Mouse (Mus musculus): Measurements from ENCODE around the gene Pla2g5.

Pla2g5 gene

DNA sequence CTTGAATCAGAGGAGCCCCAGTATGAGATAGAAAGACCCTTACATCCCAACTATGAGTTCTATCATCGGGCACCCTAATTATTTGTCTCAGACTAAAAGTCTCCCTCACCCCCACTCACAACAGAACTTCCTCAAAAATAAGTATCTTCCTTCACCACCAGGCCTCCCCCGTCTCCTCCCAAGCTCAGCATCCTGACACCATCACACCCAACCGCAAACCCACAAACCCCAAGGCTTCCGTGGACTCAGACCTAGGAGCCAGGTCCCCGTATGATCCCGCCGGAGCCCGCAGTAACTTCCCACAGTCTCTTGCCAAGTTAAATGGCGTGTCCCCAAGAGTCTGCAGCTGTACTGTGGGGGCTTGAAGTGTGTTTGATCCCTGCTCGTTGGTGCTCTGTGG is 5.7 kb downstream of the Pla2g5 start:
- DNase-seq (ENCODE audit: low read depth, low spot score): peak; percentile 45

DNA sequence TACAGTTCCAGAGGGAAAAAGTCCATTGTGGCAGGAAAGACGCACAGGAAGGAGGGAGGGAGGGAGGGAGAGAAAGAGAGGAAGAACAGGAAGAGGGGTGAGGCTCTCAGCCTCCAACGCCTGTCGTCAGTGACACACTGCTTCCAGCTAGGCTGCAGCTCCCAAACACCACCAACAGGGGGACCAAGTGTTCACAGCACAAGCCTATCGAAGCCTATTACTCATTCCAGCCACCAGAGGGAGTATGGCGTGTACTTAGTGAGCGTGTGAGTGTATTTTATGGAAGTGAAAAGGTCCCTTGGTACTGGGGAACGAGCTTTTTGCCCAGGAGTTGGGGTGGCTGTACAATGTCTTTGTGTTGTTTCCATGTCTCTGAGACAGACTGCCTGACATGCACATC is 6.8 kb downstream of the Pla2g5 start:
- peak; percentile 95 for DNase-seq (ENCODE audit: low read depth, low spot score)

DNA sequence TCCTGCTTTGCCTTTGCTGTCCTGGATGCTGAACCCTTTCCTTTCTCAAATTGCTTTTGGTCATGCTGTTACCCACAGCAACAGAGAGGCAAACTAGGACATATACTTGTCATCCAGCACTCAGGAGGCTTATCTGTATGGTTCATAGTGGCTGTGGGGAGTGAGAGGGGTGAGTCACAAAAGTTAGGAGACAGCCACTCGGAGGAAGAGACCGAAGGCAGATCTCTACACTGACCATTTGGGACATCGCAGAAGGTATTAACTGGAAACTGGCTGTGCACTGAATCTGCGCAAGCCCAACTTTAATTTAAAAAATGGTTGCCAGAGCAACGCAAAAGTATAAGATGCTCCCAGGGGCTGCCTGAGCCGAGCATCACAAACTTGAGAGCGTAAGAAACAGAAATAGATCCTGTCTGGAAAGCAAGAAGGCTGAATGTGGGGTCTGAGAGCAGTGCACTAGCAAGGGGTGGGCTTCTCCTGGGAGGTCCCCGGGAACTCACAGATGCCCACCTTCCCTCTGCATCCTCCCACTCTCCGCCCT is 8.1 kb downstream of the Pla2g5 start:
- no peak for DNase-seq (ENCODE audit: low read depth, low spot score)

DNA sequence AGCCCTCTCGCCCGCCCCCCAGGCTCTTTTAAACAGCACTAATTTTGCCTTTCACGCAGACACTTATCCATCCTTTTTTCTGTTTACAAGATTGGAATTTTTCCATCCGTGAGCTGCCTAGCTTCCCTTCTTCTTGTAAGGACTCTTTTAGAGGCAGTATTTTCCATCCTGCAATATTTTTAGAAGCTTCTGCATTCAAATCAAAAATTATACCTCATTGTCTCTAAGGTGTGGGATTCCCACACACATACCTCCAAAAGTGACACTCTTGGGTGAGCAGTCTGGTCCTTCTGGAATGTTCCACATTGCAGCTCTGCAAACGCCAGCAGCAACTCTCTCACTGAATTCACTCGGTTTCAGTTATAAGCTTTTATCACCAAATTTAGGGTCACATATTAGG is 10.3 kb downstream of the Pla2g5 start:
- DNase-seq (ENCODE audit: low read depth, low spot score): no peak

DNA sequence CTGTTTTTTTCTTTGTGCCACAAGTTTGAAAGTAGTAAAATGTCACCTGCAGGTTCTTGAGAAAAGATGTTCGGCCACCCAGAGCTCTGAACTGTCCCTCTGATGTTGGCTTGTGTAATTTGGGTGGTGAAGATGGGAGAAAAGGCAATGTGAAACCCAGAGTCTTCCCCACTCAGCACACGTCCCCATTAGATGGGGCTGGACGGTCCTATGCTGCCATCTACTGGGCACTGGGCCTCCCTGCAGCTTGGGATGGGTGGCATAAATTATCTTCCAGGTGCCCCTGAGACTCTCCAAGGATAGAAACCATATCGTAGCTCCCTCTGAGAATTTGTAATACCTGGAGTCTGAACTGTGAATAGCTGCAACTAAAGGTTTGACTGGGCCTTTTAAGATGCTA is 11.8 kb downstream of the Pla2g5 start:
- peak; percentile 81 for DNase-seq (ENCODE audit: low read depth, low spot score)

DNA sequence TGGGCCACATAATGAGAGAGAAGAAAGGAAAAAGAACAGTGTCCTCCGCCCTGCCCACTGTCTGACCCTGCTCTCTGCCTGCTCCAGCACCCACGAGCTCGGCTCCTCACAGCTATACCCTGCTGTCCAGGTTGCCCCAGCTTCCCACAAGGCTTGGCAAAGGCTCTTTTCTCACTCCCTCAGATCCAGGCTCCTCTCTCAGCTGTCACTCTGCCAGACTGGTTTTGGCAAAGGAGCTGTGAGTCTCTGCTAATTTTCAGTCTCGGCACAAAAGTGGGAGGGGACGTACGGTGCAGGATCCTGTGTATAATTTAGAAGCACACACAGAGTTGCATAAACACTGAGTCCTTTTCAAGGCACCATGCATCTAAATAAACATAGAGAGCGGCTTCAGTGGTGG is 21.9 kb downstream of the Pla2g5 start:
- DNase-seq (ENCODE audit: low read depth, low spot score): no peak

DNA sequence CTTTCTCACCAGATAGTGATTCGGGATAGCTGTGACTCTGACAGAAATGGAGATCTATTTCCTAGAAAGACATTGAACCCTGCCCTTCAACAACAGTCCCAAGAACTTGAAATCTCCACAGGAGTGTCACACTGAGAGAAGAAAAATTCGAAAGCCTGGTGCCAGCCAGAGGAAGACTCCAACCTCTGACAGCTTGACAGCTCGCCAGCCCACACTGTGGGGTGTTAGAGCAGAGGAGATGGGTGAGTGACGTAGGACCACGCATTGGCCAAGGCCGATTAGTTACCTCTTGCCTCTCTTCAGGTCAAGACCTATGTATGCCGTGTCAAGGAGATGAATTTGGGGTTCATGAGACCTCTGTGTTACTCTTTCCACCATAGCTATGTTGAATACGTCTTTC is 22.6 kb downstream of the Pla2g5 start:
- no peak for DNase-seq (ENCODE audit: low read depth, low spot score)

DNA sequence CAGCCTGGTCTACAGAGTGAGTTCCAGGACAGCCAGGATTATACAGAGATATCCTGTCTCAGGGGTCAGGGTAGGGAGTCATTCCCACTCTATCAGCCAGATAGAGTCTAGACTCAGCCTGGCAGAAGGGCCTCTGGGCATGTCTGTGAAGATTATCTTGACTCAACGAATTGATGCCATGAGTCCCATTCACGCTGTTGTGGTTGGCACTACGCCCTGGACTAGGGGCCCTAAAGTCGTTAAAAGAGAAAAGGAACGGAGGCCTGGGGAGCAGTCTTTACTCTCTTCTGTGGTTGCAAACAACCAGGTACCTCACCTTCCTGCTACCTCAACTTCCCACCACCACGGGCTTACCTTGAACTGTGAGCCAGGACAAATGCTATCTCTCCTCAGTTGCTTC is 23.5 kb downstream of the Pla2g5 start:
- DNase-seq (ENCODE audit: low read depth, low spot score): no peak

DNA sequence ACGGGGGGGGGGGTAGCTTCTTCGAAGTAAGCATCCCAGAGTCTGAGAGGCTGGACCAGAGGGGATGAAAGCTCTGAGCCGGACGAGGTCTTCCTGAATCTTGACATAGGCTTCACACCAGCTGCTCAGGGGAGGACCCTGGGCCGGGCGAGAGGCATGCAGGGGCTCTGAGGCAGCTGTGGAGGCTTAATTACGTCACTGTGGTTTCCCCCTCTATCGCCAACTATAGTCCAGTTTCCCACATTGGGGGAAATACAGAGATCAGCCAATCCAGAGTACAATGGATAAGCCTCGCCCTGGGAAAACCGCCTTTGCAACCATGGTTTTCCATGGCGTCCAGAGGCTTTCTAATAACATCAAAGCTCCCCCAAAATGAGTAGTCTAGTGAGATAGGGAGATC is 36.1 kb downstream of the Pla2g5 start:
- no peak for DNase-seq (ENCODE audit: low read depth, low spot score)

DNA sequence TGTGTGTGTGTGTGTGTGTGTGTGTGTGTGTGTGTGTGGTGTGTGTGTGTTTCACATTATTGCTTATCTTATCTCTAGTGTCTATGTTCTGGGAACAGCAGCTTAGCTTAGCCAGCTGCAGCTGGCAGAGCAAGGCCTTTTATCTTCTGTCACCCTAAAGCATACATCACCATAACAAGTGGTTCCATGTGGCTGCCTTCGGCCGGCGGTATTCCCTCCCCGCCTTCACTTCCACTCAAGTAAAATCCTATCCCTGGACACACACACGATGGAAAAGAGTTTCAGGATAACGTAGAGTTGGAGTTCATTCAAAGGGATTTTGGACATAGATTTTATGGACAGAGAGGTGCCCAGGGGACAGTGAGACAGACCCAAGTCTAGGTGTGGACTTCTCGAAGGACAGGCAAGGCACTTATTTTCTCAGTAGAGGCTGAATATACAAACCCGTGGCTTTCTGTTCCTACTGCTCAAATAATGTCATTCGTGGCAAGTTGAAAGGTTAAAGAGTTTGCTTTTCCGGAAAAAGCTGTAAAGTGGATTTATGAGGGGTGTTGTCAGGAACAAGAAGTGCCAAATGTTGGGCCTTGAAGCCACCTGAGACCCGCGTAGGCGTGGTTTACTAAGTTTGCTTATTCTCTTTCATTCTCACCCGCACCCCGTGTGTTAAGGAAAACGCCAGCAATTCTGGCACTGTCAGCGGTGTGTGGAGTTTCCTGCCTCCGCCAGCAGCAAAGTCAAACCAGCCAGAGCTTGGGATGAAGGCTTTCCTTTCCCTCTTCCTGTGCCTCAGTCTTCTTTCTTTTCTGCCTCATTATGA is 37.3 kb downstream of the Pla2g5 start:
- DNase-seq (ENCODE audit: low read depth, low spot score): peak; percentile 63

DNA sequence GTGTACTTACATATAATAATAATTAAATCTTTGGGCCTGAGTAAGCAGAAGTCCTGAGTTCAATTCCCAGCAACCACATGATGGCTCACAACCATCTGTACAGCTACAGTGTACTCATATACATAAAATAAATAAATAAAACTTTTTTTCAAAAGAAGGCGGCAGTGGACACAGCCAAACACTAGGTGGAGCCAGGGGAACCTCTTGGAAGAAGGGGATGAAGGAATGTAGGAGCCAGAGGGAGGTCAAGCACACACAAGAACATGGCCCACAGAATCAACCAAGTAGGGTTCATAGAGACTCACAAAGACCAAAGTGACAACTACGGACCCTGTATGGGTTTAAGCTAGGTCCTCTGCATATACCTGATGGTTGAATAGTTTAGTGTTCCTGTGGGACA is 38.6 kb downstream of the Pla2g5 start:
- DNase-seq (ENCODE audit: low read depth, low spot score): peak; percentile 69

DNA sequence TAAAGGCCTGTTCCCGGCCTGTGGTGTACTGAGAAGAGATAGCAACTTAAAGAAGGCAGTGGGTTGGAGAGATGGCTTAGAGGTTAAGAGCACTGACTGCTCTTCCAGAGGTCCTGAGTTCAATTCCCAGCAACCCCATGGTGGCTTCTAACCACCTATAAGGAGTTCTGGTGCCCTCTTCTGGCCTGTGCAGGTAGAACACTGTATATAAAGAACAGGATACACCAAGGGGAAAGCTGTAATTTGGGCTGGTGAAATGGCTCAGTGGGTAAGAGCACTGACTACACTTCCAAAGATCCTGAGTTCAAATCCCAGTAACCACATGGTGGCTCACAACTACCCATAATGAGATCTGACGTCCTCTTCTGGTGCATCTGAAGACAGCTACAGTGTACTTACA is 39.1 kb downstream of the Pla2g5 start:
- DNase-seq (ENCODE audit: low read depth, low spot score): peak; percentile 60

DNA sequence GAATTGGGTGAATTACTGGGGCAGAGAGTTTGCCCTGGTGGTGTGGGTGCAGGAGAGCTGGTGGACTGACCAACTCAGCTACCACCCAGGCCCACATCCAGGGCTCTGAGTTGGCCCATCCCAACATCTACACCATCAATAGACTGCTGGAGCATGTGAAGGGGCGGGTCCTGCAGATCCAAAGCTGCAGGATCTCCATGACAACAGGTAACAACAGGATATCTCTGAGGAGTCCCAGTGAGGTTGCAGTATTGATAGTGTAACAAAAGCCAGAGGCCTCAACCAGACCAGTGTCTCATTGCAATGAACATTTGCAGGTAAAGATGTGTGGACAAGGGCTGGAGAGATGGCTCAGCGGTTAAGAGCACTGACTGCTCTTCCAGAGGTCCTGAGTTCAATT is 42.2 kb downstream of the Pla2g5 start:
- DNase-seq (ENCODE audit: low read depth, low spot score): peak; percentile 76

DNA sequence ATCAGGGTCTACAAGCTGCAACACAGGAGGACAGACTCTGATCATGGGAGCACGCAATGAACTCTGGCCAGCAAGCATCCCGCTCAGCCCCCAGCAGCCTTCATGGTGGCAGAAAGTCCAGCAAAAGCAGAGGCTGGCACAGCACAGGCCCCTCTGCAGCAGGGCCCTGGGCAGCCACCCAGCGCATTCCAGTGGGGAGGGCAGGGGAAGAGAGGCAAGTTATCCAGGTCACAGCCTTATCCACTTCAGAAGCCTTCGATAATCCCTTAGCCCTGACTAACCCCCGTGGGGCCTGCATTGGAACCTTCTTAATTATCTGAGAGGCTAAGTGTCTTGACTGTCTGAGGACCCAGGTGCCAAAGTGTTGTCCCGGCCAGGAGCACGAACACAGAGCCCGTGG is 44.2 kb downstream of the Pla2g5 start:
- no peak for DNase-seq (ENCODE audit: low read depth, low spot score)

DNA sequence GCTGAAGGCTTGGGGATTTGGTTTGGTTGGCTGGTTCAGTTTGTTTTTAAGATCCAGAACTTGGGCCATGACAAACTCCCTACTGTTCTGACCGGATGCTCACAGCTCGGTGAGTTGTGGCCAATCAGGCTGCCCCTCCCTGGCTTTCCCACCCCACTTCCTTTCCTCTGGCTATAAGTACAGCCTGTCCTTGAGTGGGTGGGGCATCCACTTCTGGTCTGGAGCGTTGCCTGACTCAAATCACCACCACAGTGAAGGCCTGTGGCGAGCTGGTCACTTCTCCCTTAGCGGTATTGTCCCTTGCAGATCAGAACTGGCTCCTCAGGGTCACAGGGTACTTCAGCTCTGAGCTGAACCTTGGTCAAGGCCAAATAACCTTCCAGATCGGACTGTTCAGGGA is 45.5 kb downstream of the Pla2g5 start:
- peak; percentile 21 for DNase-seq (ENCODE audit: low read depth, low spot score)

DNA sequence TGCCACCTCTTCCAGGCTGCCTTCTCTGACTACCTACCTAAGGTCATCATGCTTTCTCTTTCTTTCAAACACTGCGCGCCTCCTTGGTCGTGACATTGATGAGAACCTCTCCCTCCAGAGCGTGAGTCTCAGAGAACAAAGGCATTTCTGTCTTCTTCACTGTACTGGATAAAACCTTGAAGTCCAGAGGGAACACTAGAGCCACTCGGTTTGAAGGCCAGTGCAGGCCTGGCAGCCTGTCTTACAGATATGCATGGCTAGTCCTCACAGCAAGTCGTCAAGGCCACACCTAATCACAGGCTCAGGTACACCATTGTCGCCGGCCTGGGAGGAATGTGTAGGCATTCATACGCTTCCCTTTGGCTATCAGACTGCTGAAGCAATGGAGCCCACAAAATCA is 47.1 kb downstream of the Pla2g5 start:
- peak; percentile 80 for DNase-seq (ENCODE audit: low read depth, low spot score)

DNA sequence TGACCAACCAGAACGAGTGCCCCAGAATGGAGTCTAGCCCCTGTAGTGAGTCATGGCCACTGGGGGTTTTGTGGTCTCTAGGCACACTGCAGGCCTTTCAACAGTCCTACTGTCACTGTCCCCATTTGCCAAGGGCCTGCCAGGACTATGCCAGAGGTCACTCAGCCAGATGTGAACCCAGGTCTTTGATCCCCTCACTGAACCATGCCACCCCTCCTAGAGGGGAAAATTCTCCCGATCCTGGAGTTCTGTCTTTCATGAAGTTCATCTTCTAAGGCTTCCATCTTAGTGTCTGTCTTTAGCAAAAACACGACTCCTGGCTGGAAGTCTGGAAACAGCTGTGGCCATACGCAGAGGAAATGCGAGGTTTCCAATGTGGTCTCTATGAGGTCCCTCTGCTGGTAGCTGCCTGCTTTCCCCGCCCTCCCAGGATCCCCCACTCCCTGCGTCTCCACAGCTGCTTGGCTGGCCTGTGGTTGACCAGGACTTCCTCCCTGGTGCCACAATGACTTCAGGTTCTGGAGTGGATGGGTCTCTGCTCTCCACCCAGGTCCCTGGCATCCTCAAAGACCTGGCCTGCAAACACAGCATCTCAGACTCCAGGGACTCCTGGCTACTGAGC is 56.3 kb downstream of the Pla2g5 start:
- DNase-seq (ENCODE audit: low read depth, low spot score): no peak

DNA sequence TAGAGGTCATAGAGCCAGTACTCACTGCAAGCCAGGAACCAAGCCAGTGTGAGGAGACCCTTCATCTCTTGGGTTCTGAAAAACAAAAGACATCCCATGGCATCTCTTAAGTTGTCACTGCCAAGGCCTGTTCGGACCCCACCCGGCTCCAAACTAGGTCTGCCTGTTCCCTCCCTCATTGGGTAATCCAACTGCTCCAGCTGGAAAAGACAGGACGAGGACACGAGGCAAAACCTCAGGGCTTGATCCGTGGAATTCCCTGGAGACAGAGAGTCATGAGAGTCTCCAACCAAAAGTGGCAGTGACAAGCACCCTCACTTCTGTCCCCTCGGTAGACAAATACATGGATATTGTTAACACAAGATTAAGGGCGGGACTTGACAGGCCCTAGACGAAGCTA is 57.1 kb downstream of the Pla2g5 start:
- peak; percentile 28 for DNase-seq (ENCODE audit: low read depth, low spot score)

DNA sequence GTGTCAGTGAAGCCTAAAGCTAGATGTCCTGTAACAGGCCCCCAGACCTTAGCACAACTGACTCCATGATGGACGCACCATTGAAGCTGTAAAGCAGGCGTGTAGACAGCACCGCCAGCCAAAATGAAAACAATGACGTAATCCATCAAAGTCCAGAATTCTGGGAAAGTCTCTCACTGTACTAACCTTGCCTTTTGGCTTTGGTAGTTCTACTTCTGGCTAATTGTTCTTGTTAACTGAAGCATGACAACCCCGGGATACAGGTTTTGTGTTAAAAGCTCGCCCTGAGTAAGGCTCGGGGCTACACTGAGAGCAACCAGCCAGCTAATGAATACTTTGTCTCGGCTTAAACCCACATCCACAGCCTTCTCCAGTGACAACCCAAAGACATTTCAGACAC is 58.0 kb downstream of the Pla2g5 start:
- DNase-seq (ENCODE audit: low read depth, low spot score): no peak

DNA sequence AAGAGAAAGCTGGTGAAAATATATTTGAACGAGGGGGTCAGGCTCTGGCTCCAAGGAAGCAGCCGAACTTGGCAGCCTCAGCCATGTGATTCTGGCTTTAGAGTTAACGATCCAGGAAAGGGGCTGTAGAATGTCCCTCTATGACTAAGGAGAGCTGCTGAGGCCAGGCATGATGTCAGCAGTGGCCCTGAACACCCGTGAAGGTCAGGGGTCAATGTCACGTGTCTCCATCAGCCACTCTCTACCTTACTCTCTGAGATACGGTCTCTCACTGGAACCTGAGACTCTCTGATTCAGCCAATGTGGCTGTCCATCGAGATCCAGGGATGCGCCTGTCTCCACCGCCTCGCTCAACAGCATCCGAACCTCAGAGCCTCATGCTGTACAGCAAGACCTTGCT is 60.4 kb downstream of the Pla2g5 start:
- no peak for DNase-seq (ENCODE audit: low read depth, low spot score)

DNA sequence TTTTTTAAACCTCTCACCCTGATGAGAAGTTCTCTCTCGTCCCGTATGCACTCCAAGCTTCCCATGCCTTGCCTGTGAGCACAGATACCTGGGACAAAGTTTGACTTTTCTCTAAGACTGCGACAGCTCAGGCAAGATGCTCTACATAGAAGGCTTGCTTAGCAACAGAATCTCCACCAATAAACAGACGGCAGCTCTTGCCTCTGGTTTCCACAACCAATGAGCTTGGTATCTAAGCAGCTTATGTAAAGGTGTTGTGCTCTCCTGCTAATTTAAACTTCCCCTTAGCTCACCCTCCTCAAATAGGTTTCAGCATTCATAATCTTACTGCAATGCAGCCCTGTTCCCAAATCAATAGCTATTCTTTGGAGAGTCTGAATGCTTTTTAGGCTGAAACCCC is 61.7 kb downstream of the Pla2g5 start:
- DNase-seq (ENCODE audit: low read depth, low spot score): no peak

DNA sequence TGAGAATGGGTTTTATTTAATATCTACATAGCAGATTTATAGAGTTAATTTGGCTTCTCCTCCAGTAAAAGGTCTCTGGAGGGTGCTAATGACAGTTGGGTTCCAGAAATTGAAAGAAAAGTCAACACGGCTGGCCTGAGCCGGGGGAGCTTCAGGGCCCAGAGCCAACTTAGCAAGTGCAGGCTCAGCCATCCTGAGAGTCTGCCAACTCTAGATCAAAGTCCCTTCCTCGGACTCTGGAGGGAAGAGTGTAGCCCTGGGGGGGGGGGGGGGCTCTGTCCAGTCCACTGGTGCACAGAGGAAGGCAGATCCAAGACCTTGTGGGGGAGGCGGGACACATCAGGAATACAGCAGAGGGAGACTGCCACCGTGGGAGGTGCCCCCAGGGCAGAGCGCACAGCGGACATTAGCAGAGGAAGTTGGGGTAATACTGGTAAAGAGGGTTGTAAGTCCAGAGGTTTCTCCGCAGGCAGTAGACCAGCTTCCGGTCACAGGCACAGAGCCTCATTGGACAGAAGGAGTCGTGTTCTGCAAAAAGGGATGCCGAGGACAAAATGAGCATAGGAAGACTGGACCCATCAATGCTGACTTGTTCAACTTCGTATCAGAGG is 63.0 kb downstream of the Pla2g5 start:
- DNase-seq (ENCODE audit: low read depth, low spot score): no peak

DNA sequence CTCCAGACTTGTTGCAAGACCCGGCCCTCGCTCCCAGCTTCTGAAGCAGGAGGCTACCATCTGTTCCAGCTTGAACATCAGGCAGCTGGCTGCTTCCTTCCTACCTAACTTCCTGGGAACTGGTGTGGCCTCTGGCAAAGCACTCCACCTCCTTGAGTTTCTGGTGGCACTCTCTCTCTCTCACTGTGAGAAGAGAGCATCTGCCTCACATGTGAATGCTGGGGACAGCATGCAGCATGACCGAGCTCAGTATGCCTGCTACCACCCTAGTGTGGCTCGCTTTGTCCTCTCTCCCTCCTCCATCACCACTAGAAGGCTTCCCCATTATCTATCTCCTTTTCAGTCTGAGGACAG is 66.1 kb downstream of the Pla2g5 start:
- no peak for DNase-seq (ENCODE audit: low read depth, low spot score)
